Mouse (Mus musculus) limb, embryonic 12.5 days (tissue): Measurements from ENCODE around the gene Foxn3. TPM values are rescaled to one million over a fixed set of nuclear protein-coding genes. Genes with fewer than 3 reads are reported as not detected.

Source experiments
- ATAC-seq: fragments of 200-750 bp; cut with Nextera tagmentation; 2 replicates; pipeline ENCODE4 v1.8.0; 2017; ENCODE audit warnings: low read depth, moderate TSS enrichment; ENCODE audit not compliant: insufficient number of reproducible peaks, insufficient read depth, low FRiP score, low TSS enrichment
- H3K27ac ChIP-seq: fragments of 300-500 bp; sonication (generic); 2 replicates; pipeline ENCODE4 v1.5.1; 2016; ENCODE audit warnings: mild to moderate bottlenecking, moderate library complexity
- H3K27me3 ChIP-seq: fragments of 300-500 bp; sonication (generic); 2 replicates; pipeline ENCODE4 v1.6.1; 2016; ENCODE audit warnings: mild to moderate bottlenecking, moderate library complexity
- H3K36me3 ChIP-seq: fragments of 300-500 bp; sonication (generic); 2 replicates; pipeline ENCODE4 v1.6.1; 2016; ENCODE audit warnings: mild to moderate bottlenecking, moderate library complexity
- H3K4me1 ChIP-seq: fragments of 300-500 bp; sonication (generic); replicated peaks from 2 replicates; pipeline ENCODE4 v1.6.1; 2016
- H3K4me2 ChIP-seq: fragments of 300-500 bp; sonication (generic); 2 replicates; pipeline ENCODE4 v1.6.1; 2016; ENCODE audit warnings: mild to moderate bottlenecking, moderate library complexity
- H3K4me3 ChIP-seq: fragments of 300-500 bp; sonication (generic); replicated peaks from 2 replicates; pipeline ENCODE4 v1.5.1; 2016; ENCODE audit warnings: mild to moderate bottlenecking
- H3K9ac ChIP-seq: fragments of 300-500 bp; sonication (generic); replicated peaks from 2 replicates; pipeline ENCODE4 v1.6.1; 2016; ENCODE audit warnings: mild to moderate bottlenecking, moderate library complexity
- H3K9me3 ChIP-seq: fragments of 300-500 bp; sonication (generic); 2 replicates; pipeline ENCODE4 v1.6.1; 2016; ENCODE audit warnings: mild to moderate bottlenecking, moderate library complexity
- WGBS: fragments of 180-500 bp; shearing (Covaris S2); methylation state at CpG from one replicate; pipeline ENCODE4 v1.1.7; 2016; 5-methylcytosine and 5-hydroxymethylcytosine counted together
- polyA plus RNA-seq: library from polyadenylated mRNA; unstranded; fragments of >200 nt; fragmentation: Nextera tagmentation; extraction: Ambion mirVana; gene quantifications from 2 replicates; pipeline ENCODE4 v1.2.1, GENCODE M21; 2016

The Foxn3 gene
- polyA plus RNA-seq, 1 experiment from 2014 or later, result 115 TPM

GRCm38 (mm10) chr12:99217145-99217698 is 346.2 kb downstream of the Foxn3 start:
- Histone ChIP-seq H3K4me3 (no peak overlapping the region), H3K9me3 (no peaks in the 10 kb centered on the region), H3K9ac (no peak overlapping the region), H3K4me1 (peaks cover 46% of the 10 kb centered on the region), H3K4me2 (no peak overlapping the region), H3K27ac (no peak overlapping the region), H3K27me3 (no peaks in the 10 kb centered on the region), H3K36me3 (peaks cover 6% of the 10 kb centered on the region; the same call in 1 of the 2 replicates)
- ATAC-seq, result no peak
- 89% methylated on average over 7 of the region's 7 CpGs for WGBS

GRCm38 (mm10) chr12:99216341-99216761 is 347.0 kb downstream of the Foxn3 start:
- Histone ChIP-seq H3K4me1 (peaks cover 38% of the 10 kb centered on the region), H3K9ac (0 out of 2 replicates have a peak overlapping the region, but pooled peaks have one; percentile 8), H3K27me3 (no peaks in the 10 kb centered on the region), H3K4me2 (no peak overlapping the region), H3K27ac (0 out of 2 replicates have a peak overlapping the region, but pooled peaks have one; percentile 66), H3K9me3 (no peaks in the 10 kb centered on the region), H3K36me3 (peaks cover 9% of the 10 kb centered on the region; the same call in 1 of the 2 replicates), H3K4me3 (no peak overlapping the region)
- no peak for ATAC-seq
- whole genome bisulfite sequencing, result 43% methylated on average over 5 of the region's 5 CpGs

GRCm38 (mm10) chr12:99215521-99216255 is 347.7 kb downstream of the Foxn3 start:
- peaks cover 33% of the 10 kb centered on the region for H3K4me1 ChIP-seq
- H3K4me3 ChIP-seq, result no peak overlapping the region
- H3K27me3 ChIP-seq, result no peaks in the 10 kb centered on the region
- peaks cover 14% of the 10 kb centered on the region; the same call in 1 of the 2 replicates for H3K36me3 ChIP-seq
- H3K9ac ChIP-seq, result no peak overlapping the region
- H3K9me3 ChIP-seq, result no peaks in the 10 kb centered on the region
- no peak overlapping the region for H3K4me2 ChIP-seq
- 73% methylated on average over 11 of the region's 11 CpGs for WGBS
- 0 out of 2 replicates have a peak overlapping the region, but pooled peaks have one; percentile 66 for H3K27ac ChIP-seq
- no peak for ATAC-seq

GRCm38 (mm10) chr12:99214098-99214497 is 349.3 kb downstream of the Foxn3 start:
- H3K4me3 ChIP-seq, result no peak overlapping the region
- no peak overlapping the region for H3K27ac ChIP-seq
- H3K4me1 ChIP-seq, result peaks cover 29% of the 10 kb centered on the region
- 71% methylated on average over 5 of the region's 5 CpGs for WGBS
- no peaks in the 10 kb centered on the region for H3K27me3 ChIP-seq
- no peak overlapping the region for H3K9ac ChIP-seq
- no peaks in the 10 kb centered on the region for H3K9me3 ChIP-seq
- H3K36me3 ChIP-seq, result peaks cover 16% of the 10 kb centered on the region; the same call in 1 of the 2 replicates
- no peak for ATAC-seq
- H3K4me2 ChIP-seq, result no peak overlapping the region

- H3K36me3 ChIP-seq, result peaks cover 18% of the 10 kb centered on the region
- no peaks in the 10 kb centered on the region for H3K9me3 ChIP-seq
- H3K4me3 ChIP-seq, result no peak overlapping the region
- H3K27ac ChIP-seq, result no peak overlapping the region
- peaks cover 29% of the 10 kb centered on the region for H3K4me1 ChIP-seq
- ATAC-seq, result no peak
- no peak overlapping the region for H3K9ac ChIP-seq
- no peaks in the 10 kb centered on the region for H3K27me3 ChIP-seq
- 92% methylated on average over 12 of the region's 12 CpGs for WGBS
- no peak overlapping the region for H3K4me2 ChIP-seq
These were observed 350.2 kb downstream of the Foxn3 start for GRCm38 (mm10) chr12:99213218-99213617.

- Histone ChIP-seq H3K4me2 (no peak overlapping the region), H3K4me3 (no peak overlapping the region), H3K36me3 (peaks cover 22% of the 10 kb centered on the region), H3K9me3 (no peaks in the 10 kb centered on the region), H3K27me3 (no peaks in the 10 kb centered on the region), H3K9ac (no peak overlapping the region), H3K4me1 (peaks cover 7% of the 10 kb centered on the region; the same call in 1 of the 2 replicates), H3K27ac (no peak overlapping the region)
- no peak for ATAC-seq
- WGBS, result 93% methylated on average over 8 of the region's 8 CpGs
These were observed 353.6 kb downstream of the Foxn3 start for GRCm38 (mm10) chr12:99209801-99210200.

GRCm38 (mm10) chr12:99208251-99208650 is 355.1 kb downstream of the Foxn3 start:
- H3K4me2 ChIP-seq, result no peak overlapping the region
- H3K27me3 ChIP-seq, result no peaks in the 10 kb centered on the region
- H3K27ac ChIP-seq, result no peak overlapping the region
- H3K9ac ChIP-seq, result no peak overlapping the region
- no peaks in the 10 kb centered on the region for H3K4me1 ChIP-seq
- WGBS, result 89% methylated on average over 9 of the region's 9 CpGs
- H3K4me3 ChIP-seq, result no peak overlapping the region
- no peak for ATAC-seq
- H3K9me3 ChIP-seq, result no peaks in the 10 kb centered on the region
- H3K36me3 ChIP-seq, result peaks cover 28% of the 10 kb centered on the region

GRCm38 (mm10) chr12:99207014-99207612 is 356.3 kb downstream of the Foxn3 start:
- Histone ChIP-seq H3K4me2 (no peak overlapping the region), H3K4me3 (no peak overlapping the region), H3K36me3 (peaks cover 30% of the 10 kb centered on the region), H3K4me1 (no peaks in the 10 kb centered on the region), H3K27me3 (no peaks in the 10 kb centered on the region), H3K9ac (no peak overlapping the region), H3K27ac (no peak overlapping the region), H3K9me3 (no peaks in the 10 kb centered on the region)
- ATAC-seq, result no peak
- WGBS, result 87% methylated on average over 15 of the region's 15 CpGs

- 87% methylated on average over 8 of the region's 8 CpGs for WGBS
- no peak for ATAC-seq
- Histone ChIP-seq H3K4me2 (no peak overlapping the region), H3K27me3 (no peaks in the 10 kb centered on the region), H3K9ac (no peak overlapping the region), H3K9me3 (no peaks in the 10 kb centered on the region), H3K4me3 (no peak overlapping the region), H3K36me3 (peaks cover 22% of the 10 kb centered on the region), H3K27ac (no peak overlapping the region), H3K4me1 (no peaks in the 10 kb centered on the region)
These were observed 357.6 kb downstream of the Foxn3 start for GRCm38 (mm10) chr12:99205734-99206133.

- H3K9ac ChIP-seq, result no peak overlapping the region
- H3K27me3 ChIP-seq, result no peaks in the 10 kb centered on the region
- no peak for ATAC-seq
- WGBS, result 81% methylated on average over 5 of the region's 5 CpGs
- H3K4me2 ChIP-seq, result no peak overlapping the region
- H3K9me3 ChIP-seq, result no peaks in the 10 kb centered on the region
- no peak overlapping the region for H3K27ac ChIP-seq
- no peak overlapping the region for H3K4me3 ChIP-seq
- H3K4me1 ChIP-seq, result peaks cover 6% of the 10 kb centered on the region; the same call in 1 of the 2 replicates
- peaks cover 22% of the 10 kb centered on the region for H3K36me3 ChIP-seq
These were observed 364.3 kb downstream of the Foxn3 start for GRCm38 (mm10) chr12:99199124-99199483.

GRCm38 (mm10) chr12:99198428-99199123 is 364.8 kb downstream of the Foxn3 start:
- ATAC-seq, result no peak
- Histone ChIP-seq H3K36me3 (peaks cover 22% of the 10 kb centered on the region), H3K27ac (no peak overlapping the region), H3K27me3 (no peaks in the 10 kb centered on the region), H3K4me2 (no peak overlapping the region), H3K4me3 (no peak overlapping the region), H3K4me1 (peaks cover 6% of the 10 kb centered on the region; the same call in 1 of the 2 replicates), H3K9ac (no peak overlapping the region), H3K9me3 (no peaks in the 10 kb centered on the region)
- WGBS, result 84% methylated on average over 12 of the region's 12 CpGs
